Mouse (Mus musculus) layer of hippocampus, adult 18-20 months (tissue): ENCODE measurements around the gene Pon1. TPM values are rescaled to one million over a fixed set of nuclear protein-coding genes. Genes with fewer than 3 reads are reported as not detected.
"Not testable (repeated sequence)": the region's sequence is repeated elsewhere in the genome, so short reads cannot be mapped to it uniquely, and the experiment has no call there.

ENCODE experiments used
- DNase-seq, 2 experiments: peaks; one replicate each; pipeline ENCODE4 v3.0.0; 2022; ENCODE audit warnings: low spot score in 2 of 2
- long read RNA-seq: library from polyadenylated mRNA; stranded (forward); transcript quantifications from one replicate; pipeline ENCODE4 v2.0.0, GENCODE M21; 2021
- total RNA-seq, 2 experiments: library from RNA; stranded (reverse); gene quantifications; 2 replicates each; pipeline ENCODE4 v1.2.3; 2021

The Pon1 gene
- not detected for total RNA-seq
- long read RNA-seq, result 0 reads

- DNase-seq, result no peak
These were observed at the start of gene Pon1 for GRCm38 (mm10) chr6:5193693-5194092. Gene Pon1 (minus strand): TSS chr6:5193946.

DNA sequence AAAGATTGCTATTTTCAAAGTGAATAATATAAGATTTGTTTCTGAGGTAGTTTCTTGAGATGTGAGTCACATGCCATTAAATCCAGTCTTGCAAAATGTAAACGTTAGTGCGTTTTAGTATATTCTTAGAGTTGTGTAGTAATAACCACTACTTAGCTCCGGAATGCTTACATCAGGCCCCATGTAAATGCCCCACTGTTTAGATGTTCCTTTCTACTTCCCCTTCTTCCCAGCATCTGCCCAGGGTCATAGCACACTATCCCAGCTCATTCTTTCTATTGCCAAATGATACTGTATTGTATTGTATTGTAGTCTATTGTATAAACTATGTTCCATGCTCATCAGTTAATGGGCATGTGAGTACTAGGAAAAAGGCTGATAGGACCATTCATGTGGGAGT, 45.1 kb upstream of the Pon1 start:
- no peak for DNase-seq

DNA sequence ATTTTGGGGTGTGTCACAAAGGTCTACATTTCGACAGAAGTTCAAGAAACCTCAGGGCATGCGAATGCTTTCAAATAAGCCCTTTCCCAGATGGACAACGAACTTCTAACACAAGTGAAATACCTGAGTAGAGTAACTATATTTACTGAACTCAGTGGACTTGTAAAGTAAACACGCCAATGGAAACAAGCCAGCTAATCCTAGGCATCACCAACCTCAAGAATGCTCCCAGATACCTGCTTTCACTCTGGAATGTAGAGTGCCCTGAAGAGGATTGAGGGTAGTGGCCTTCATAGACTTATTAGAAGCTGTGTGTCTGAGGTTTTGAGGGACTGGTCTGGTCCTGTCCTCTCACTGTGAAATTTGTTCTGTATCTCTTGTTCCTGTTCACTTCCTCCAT, 43.8 kb upstream of the Pon1 start:
- DNase-seq, result no peak

GRCm38 (mm10) chr6:5236843-5237371, 43.2 kb upstream of the Pon1 start:
- DNase-seq, result no peak

GRCm38 (mm10) chr6:5234563-5234962, 40.8 kb upstream of the Pon1 start:
- no peak for DNase-seq

DNA sequence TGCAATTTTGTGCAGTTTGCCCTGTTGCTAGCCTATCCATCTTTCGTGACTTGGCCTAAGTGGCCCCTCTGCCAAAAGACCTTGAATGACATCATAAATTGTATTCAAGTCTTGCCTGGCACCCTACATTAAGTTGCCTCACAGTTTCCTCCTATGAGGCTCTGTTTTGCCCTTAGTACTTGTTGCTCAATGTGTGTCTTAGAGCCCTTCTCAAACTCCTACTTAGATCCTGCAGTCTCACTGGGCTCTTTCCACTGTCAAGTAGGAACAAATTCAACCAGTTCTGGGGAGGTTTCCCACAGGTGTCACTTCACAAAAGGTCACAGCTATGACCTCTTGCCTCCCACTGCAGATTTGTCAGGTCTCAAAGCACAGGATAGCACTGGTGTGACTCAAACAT, 40.1 kb upstream of the Pon1 start:
- no peak for DNase-seq

DNA sequence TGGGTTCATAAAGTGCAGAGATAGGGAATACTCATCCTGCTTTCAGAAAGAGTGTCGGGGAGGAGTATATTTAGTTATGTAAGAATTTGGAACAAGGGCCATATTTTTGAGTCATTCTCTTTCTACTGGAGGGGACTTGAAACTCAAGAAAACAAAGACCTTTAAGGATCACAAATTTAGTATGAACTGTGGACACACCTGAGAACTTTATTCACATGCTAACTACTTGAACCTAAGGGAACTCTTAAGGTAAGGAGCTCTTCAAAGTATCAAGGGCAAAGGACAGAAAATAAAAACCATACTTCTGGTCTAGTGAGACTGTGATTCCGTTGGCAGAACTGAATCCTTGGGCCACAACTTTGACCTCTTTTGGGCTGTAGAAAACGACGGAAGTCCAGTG, 38.3 kb upstream of the Pon1 start:
- DNase-seq, result no peak

DNA sequence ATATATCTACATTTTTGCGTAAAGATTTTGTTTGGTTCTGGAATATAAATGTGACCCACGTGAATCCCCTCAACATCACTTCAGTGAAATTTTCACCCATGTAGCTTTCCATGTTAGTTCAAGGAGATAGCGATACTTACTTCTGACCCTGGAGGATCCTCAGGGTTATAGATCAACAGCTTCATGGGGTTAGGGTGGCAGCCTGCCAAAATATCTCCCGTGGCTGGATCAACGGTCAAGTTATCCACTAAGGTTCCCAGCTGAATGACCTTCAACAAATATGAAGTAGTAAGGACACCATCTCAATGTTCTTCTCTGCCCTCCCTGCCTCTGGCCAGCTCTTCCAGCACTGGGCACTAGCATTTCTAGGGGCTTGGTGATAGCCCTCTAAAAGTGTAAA, 36.5 kb upstream of the Pon1 start:
- DNase-seq, result no peak

DNA sequence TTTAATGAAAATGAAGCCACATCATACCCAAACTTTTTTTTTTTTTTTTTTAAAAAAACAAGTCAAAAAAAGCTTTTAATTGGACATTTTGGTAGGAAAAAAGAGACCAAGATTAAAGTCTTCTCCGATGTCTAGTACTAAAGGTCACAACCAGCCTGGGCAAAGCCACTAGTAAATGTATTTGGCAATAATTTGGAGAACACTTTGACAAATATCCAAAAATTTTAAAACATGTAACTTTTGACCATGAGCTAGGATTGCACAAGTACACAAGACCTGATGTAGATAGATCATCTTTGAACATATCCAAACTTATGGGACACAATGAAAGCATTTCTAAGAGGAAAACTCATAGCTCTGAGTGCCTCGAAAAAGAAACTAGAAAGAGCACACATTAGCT, 29.8 kb upstream of the Pon1 start:
- DNase-seq, result not testable (repeated sequence)

DNA sequence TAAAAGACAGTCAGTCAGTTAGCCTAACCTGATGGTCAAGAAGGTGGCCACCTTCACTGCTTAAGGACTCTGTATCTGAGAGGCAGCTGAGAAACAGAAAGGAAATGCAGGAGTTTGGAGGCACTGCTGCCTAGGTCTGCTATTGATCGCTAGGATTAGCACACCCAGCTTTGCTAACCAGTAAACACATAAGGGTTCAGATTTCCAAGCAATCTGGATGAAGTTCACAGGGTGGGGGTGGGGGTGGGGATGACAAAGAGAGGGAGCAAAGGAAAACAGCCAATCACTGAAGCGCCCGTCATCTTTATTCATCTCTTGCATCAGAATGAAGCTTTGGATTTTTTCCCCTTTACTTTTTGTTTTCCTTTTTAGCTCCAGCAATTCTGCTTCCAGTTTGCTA, 28.3 kb upstream of the Pon1 start:
- DNase-seq, result no peak

GRCm38 (mm10) chr6:5218190-5218589, 24.4 kb upstream of the Pon1 start:
- DNase-seq, result no peak

DNA sequence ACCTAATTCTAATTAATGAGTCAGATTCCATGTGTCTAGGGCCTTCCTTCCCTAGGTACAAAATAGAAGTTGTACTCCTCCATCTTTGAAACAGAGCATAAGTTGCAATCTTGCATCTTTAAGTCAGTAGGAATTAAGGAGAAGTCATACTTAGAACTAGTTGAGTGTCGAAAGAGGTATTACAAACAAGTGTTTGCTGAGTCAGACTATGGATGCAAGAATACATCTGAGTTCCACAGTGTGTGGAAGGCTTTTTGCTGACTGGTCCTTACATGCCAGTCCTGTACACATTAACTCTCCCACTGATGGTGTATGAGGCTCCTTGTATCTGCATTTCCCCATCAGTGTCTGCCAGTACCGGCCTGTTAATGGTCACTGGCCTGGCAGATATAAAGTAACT, 14.1 kb upstream of the Pon1 start:
- DNase-seq, result no peak

- no peak for DNase-seq
These were observed 6.2 kb upstream of the Pon1 start for GRCm38 (mm10) chr6:5199916-5200315.

DNA sequence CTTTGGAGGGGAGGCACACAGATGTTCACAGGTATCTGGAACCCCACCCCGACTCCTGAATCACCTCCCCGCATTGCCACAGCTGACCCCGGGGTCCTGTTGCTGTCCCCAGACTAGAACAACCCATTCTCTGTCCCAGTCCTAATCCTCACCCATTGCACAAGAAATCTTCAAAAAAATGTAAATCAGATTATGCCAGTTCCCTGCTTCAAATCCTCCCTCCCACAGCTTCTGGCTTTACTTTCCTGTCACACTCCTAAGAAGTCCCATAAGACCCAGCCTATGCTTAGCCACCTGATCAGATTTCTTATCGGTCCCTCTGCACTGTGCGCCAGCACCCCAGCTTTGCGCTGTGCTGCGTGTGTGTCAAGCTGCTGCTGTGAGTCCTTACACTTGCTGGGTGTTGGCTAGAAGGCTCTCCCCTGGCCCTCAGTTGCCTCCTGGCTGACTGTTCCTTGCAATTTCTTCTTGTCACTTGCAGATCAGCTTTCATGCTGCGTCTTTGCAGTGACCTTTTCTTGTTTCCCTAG, 5.7 kb upstream of the Pon1 start:
- DNase-seq, result no peak

- no peak for DNase-seq
These were observed 4.8 kb upstream of the Pon1 start for GRCm38 (mm10) chr6:5198590-5198989.

DNA sequence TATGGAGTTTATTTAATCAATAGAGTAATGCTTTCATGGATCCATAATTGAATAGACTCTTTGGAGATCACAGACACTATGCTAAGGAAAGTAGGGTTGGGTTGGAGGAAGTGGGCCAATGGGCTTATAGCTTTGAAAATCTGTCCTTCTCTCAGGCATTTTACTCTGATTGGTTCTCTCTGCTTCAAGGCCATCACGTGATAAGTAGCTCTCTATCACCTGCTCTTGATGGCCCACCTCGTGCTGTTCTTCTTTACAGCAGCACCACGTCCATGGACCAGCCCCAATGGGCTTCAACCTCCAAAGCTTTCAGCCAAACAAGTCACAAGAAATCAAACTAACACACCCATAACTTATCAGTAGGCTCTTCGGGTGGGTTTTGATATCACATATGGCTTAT, 3.0 kb downstream of the Pon1 start:
- DNase-seq, result no peak

DNA sequence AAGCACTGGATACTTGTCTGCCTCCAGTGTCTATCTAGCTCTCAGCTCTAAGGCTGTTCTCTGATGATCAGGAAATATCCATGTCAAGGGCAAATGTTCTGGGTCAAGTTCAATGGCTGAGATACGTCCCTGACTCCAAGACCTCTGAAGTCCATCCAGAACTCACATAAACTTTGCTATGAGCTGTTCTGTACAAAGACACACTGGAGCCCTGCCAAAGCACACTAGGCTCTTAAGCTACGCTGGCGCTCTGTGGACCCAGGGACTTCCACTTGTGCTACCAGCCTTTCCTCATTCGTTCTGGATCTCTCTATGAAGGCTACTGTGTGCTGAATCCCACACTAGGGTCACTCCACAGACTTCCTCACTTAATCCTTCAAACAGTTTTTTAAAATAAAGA, 4.2 kb downstream of the Pon1 start:
- DNase-seq, result no peak

DNA sequence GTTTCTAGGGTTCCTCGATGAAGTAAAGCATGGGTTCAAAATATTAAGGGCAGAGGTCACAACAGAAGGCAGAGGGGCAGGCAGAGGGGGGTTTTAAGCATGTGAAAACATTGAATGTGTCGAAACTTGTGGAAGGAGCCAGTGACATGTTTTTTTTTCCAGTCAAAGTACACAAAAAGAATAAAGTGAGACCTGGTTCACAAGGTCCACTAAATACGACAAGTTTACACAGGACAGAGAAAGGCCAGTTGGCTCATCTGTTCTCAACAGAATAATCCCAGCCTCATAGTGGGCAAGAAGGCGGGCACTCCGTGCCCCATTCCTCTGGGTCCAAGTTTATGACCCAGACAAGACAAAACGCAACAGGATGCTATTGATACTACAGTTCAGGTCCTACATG, 4.8 kb downstream of the Pon1 start:
- DNase-seq, result no peak

DNA sequence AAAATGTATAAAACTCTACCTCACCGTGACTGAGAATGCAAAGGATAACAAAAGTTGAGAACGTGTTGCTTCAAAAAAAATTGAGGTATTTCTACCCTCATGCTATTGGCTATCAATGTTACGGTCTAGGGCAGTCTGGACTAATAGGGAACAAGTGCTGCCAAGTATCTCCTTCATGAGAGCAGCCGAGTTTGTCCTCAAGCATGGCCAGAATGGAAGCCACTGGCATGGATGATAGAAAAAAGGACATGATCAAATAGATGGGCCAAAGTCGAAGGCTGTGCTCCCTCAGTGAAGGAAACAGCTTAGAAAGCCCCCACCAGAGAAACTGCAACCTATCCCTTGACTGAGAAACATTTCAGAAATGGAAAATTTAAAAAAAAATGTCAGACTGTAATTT, 5.7 kb downstream of the Pon1 start:
- no peak for DNase-seq

GRCm38 (mm10) chr6:5187586-5187985, 6.2 kb downstream of the Pon1 start:
- no peak for DNase-seq

GRCm38 (mm10) chr6:5186229-5186950, 7.4 kb downstream of the Pon1 start:
- no peak for DNase-seq

- DNase-seq, result no peak
These were observed 13.1 kb downstream of the Pon1 start for GRCm38 (mm10) chr6:5180645-5181044.

- no peak for DNase-seq
These were observed 14.6 kb downstream of the Pon1 start for GRCm38 (mm10) chr6:5179189-5179588.
